Comparison of ENCODE assay signal across 20 mouse cellular contexts in genomic region chr4:86710034-86710650, GRCm38 (mm10). TPM values are rescaled to one million over a fixed set of nuclear protein-coding genes. Genes with fewer than 3 reads are reported as not detected.
DNase-seq lines count a peak whose midpoint lies in the region; ATAC-seq and TF ChIP-seq lines count a peak whose summit lies in the region.
"Had no signal": no experiment of that assay in that cellular context is flagged by ENCODE, and none has a peak within 500 bp of the region (broad histone marks: within the 10 kb centered on the region; RNA-seq: fewer than 3 reads in every experiment).

No protein-coding gene starts in this region.

- peaks cover 6% of the 10 kb centered on the region for H3K4me1 ChIP-seq in cerebellum, adult 2 months (ENCODE audit: control insufficient read depth, insufficient read depth, low read length)
- H3K4me1 ChIP-seq: forebrain, embryonic 12.5 days; kidney, embryonic 15.5 days; midbrain, embryonic 15.5 days had no signal

- TF ChIP-seq CTCF in cerebellum, adult 2 months (IDR thresholded peaks at IDR 0.05; ENCODE audit: borderline replicate concordance, insufficient read depth, low read depth, low read length), result no peak

- 27% methylated on average over 6 of the region's 6 CpGs for WGBS in cerebellum, adult 2 months

- no peak overlapping the region for H3K4me3 ChIP-seq in cerebellum, adult 2 months (replicated peaks; ENCODE audit: insufficient read depth, low read depth, low read length)
- H3K4me3 ChIP-seq: forebrain, embryonic 12.5 days; heart, adult 2 months; kidney, embryonic 15.5 days; limb, embryonic 15.5 days; midbrain, embryonic 15.5 days; myocyte had no signal

- TF ChIP-seq POLR2A in cerebellum, adult 2 months (IDR thresholded peaks at IDR 0.05; ENCODE audit: borderline replicate concordance, insufficient read depth, low read length), result no peak

- intact Hi-C loops in left cerebral cortex, postnatal 4 days (cut with DNase I), result no loop called here
- intact Hi-C loops in left cerebral cortex, postnatal 36 days (cut with DNase I), result no loop called here
- intact Hi-C loops in gastrocnemius, postnatal 14 days (cut with DNase I; ENCODE audit: low total_unique reads), result no loop called here

- DNase-seq in left cerebral cortex, postnatal 4 days, result peak; percentile 52
- DNase-seq in left cerebral cortex, postnatal 36 days (ENCODE audit: low spot score in 2 of 2), result no peak
- peak; percentile 80 for DNase-seq in ZHBTc4 (ENCODE audit: low read depth, low spot score)
- DNase-seq in cerebellum, adult 2 months, result peak; percentile 76 to 86
- peak; percentile 66 to 67 for DNase-seq in cerebellum, postnatal 36 days
- no peak for DNase-seq in gastrocnemius, postnatal 14 days
- DNase-seq in right cerebral cortex, postnatal 25 days, result no peak
- DNase-seq: gastrocnemius, postnatal 10 days; heart, adult 2 months; heart, postnatal 36 days; lung, postnatal 10 days had no signal

- no peak for ATAC-seq in activated CD4-positive, CD25-positive, alpha-beta regulatory T cell, adult 4 months
- ATAC-seq: hindbrain, embryonic 16.5 days; intestine, postnatal 0 days; midbrain, embryonic 15.5 days had no signal

- peak overlapping the region; percentile 44; the same call in 1 of the 2 replicates for H3K27ac ChIP-seq in cerebellum, adult 2 months (ENCODE audit: insufficient read depth, low read length)
- H3K27ac ChIP-seq: forebrain, embryonic 12.5 days; heart, adult 2 months; kidney, embryonic 15.5 days; midbrain, embryonic 15.5 days had no signal

- no peaks in the 10 kb centered on the region for H3K27me3 ChIP-seq in cerebellum, adult 2 months (ENCODE audit: control insufficient read depth, insufficient read depth, low read length)
- H3K27me3 ChIP-seq: CH12.LX; forebrain, embryonic 12.5 days; kidney, embryonic 15.5 days; limb, embryonic 15.5 days; midbrain, embryonic 15.5 days had no signal

RNA-seq across cellular contexts. Expression of gene Dennd4c, which starts 38.2 kb away (rescaled TPM):
- 10 to 100 TPM; 10.1 to 11.9 TPM for total RNA-seq in left cerebral cortex, postnatal 4 days (2021)
- total RNA-seq in left cerebral cortex, postnatal 36 days (2021), result 10 to 100 TPM; 10.5 TPM
- polyA plus RNA-seq in cerebellum, adult 2 months (2012; rRNA removed), result 9.1 and 9.9 TPM in 2 replicates
- polyA plus RNA-seq in activated CD4-positive, CD25-positive, alpha-beta regulatory T cell, adult 4 months (2017; shearing (Covaris generic)), result 1 to 10 TPM; 7.5 to 8.0 TPM
- 10 to 100 TPM; 16.5 to 18.4 TPM for total RNA-seq in gastrocnemius, postnatal 14 days (2021)

RNA-seq across cellular contexts. Expression of gene Plin2, which starts 40.3 kb away (rescaled TPM):
- total RNA-seq in left cerebral cortex, postnatal 4 days (2021), result 10 to 100 TPM; 32.0 to 46.7 TPM
- total RNA-seq in left cerebral cortex, postnatal 36 days (2021), result 10 to 100 TPM; 10.4 to 13.4 TPM
- 25.5 and 26.7 TPM in 2 replicates for polyA plus RNA-seq in cerebellum, adult 2 months (2012; rRNA removed)
- polyA plus RNA-seq in activated CD4-positive, CD25-positive, alpha-beta regulatory T cell, adult 4 months (2017; shearing (Covaris generic)), result 10 to 100 TPM; 16.2 to 29.6 TPM
- 10 to 100 TPM; 56.6 to 69.7 TPM for total RNA-seq in gastrocnemius, postnatal 14 days (2021)

Comparison
In these comparisons a context has a peak if more than half of its experiments do, and no peak if none do; other contexts are left out.
1. DNase-seq: peak in left cerebral cortex, postnatal 4 days (single experiment), ZHBTc4 (single experiment), cerebellum, adult 2 months (2 of 2) and cerebellum, postnatal 36 days (2 of 2); none in left cerebral cortex, postnatal 36 days (0 of 2), gastrocnemius, postnatal 14 days (single experiment) and right cerebral cortex, postnatal 25 days (single experiment).